23 mouse cellular contexts compared by ENCODE assay signal in the genomic region with DNA sequence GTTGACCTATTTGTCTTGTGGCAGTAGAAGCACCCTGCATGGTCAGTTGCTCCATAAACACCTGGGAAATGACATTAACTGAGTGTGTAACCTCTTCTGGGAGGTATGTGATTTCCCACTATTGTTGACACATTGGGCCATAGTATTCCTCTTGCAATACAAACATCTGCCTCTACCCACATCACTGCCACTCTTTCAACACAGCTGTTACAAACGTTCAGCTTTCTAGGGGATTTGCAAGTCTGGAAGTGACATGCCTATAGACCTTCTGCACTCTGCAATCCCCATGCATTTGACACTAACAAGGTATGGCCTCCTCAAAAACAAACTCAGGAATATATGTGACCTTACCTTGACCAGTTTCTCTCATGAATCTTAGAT.
"Had no signal": no experiment of that assay in that cellular context is flagged by ENCODE, and none has a peak within 500 bp of the region (broad histone marks: within the 10 kb centered on the region; RNA-seq: fewer than 3 reads in every experiment).

No protein-coding gene starts in this region.

- H3K4me2 ChIP-seq: heart, embryonic 12.5 days; hindbrain, embryonic 13.5 days; hindbrain, embryonic 15.5 days; kidney, embryonic 15.5 days; limb, embryonic 12.5 days had no signal

- DNase-seq: gastrocnemius, adult 2 months; gastrocnemius, postnatal 10 days; gastrocnemius, postnatal 25 days; heart, adult 18-20 months; heart, postnatal 10 days; kidney, adult 11 months; kidney, adult 2 months; kidney, adult 9 months; kidney, postnatal 14 days; kidney, postnatal 4 days had no signal

- H3K9ac ChIP-seq: heart, embryonic 12.5 days; hindbrain, embryonic 13.5 days; hindbrain, embryonic 15.5 days; kidney, embryonic 15.5 days; limb, embryonic 12.5 days had no signal

- H3K27ac ChIP-seq: gastrocnemius, adult 2 months; heart, embryonic 10.5 days; hindbrain, embryonic 13.5 days; hindbrain, embryonic 15.5 days; hindbrain, postnatal 0 days; kidney, embryonic 15.5 days; kidney, postnatal 0 days; layer of hippocampus, adult 2 months; left cerebral cortex, adult 2 months; limb, embryonic 10.5 days; limb, embryonic 12.5 days had no signal

- H3K36me3 ChIP-seq: heart, embryonic 10.5 days; heart, embryonic 12.5 days; hindbrain, embryonic 13.5 days; hindbrain, embryonic 15.5 days; kidney, embryonic 15.5 days; limb, embryonic 10.5 days; limb, embryonic 12.5 days had no signal

- ATAC-seq: forebrain, embryonic 16.5 days; hindbrain, postnatal 0 days; intestine, embryonic 16.5 days had no signal

- H3K4me1 ChIP-seq: heart, embryonic 10.5 days; heart, embryonic 12.5 days; hindbrain, embryonic 13.5 days; hindbrain, embryonic 15.5 days; kidney, embryonic 15.5 days; limb, embryonic 10.5 days; limb, embryonic 12.5 days had no signal

- H3K27me3 ChIP-seq: heart, embryonic 12.5 days; hindbrain, embryonic 13.5 days; hindbrain, embryonic 15.5 days; kidney, embryonic 15.5 days; limb, embryonic 12.5 days had no signal

- H3K9me3 ChIP-seq: heart, embryonic 10.5 days; heart, embryonic 12.5 days; hindbrain, embryonic 13.5 days; hindbrain, embryonic 15.5 days; kidney, embryonic 15.5 days; limb, embryonic 10.5 days; limb, embryonic 12.5 days had no signal

- H3K4me3 ChIP-seq: gastrocnemius, adult 2 months; heart, embryonic 10.5 days; heart, embryonic 12.5 days; hindbrain, embryonic 13.5 days; hindbrain, embryonic 15.5 days; kidney, embryonic 15.5 days; layer of hippocampus, adult 2 months; left cerebral cortex, adult 2 months; limb, embryonic 10.5 days; limb, embryonic 12.5 days had no signal
